Mouse (Mus musculus) limb, embryonic 12.5 days (tissue): Measurements from ENCODE around the gene Nans. TPM values are rescaled to one million over a fixed set of nuclear protein-coding genes. Genes with fewer than 3 reads are reported as not detected.

Source experiments
- ATAC-seq: fragments of 200-750 bp; cut with Nextera tagmentation; 2 replicates; pipeline ENCODE4 v1.8.0; 2017; ENCODE audit warnings: low read depth, moderate TSS enrichment; ENCODE audit not compliant: insufficient number of reproducible peaks, insufficient read depth, low FRiP score, low TSS enrichment
- H3K27ac ChIP-seq: fragments of 300-500 bp; sonication (generic); 2 replicates; pipeline ENCODE4 v1.5.1; 2016; ENCODE audit warnings: mild to moderate bottlenecking, moderate library complexity
- H3K27me3 ChIP-seq: fragments of 300-500 bp; sonication (generic); 2 replicates; pipeline ENCODE4 v1.6.1; 2016; ENCODE audit warnings: mild to moderate bottlenecking, moderate library complexity
- H3K36me3 ChIP-seq: fragments of 300-500 bp; sonication (generic); 2 replicates; pipeline ENCODE4 v1.6.1; 2016; ENCODE audit warnings: mild to moderate bottlenecking, moderate library complexity
- H3K4me1 ChIP-seq: fragments of 300-500 bp; sonication (generic); replicated peaks from 2 replicates; pipeline ENCODE4 v1.6.1; 2016
- H3K4me2 ChIP-seq: fragments of 300-500 bp; sonication (generic); 2 replicates; pipeline ENCODE4 v1.6.1; 2016; ENCODE audit warnings: mild to moderate bottlenecking, moderate library complexity
- H3K4me3 ChIP-seq: fragments of 300-500 bp; sonication (generic); replicated peaks from 2 replicates; pipeline ENCODE4 v1.5.1; 2016; ENCODE audit warnings: mild to moderate bottlenecking
- H3K9ac ChIP-seq: fragments of 300-500 bp; sonication (generic); replicated peaks from 2 replicates; pipeline ENCODE4 v1.6.1; 2016; ENCODE audit warnings: mild to moderate bottlenecking, moderate library complexity
- H3K9me3 ChIP-seq: fragments of 300-500 bp; sonication (generic); 2 replicates; pipeline ENCODE4 v1.6.1; 2016; ENCODE audit warnings: mild to moderate bottlenecking, moderate library complexity
- WGBS: fragments of 180-500 bp; shearing (Covaris S2); methylation state at CpG from one replicate; pipeline ENCODE4 v1.1.7; 2016; 5-methylcytosine and 5-hydroxymethylcytosine counted together
- polyA plus RNA-seq: library from polyadenylated mRNA; unstranded; fragments of >200 nt; fragmentation: Nextera tagmentation; extraction: Ambion mirVana; gene quantifications from 2 replicates; pipeline ENCODE4 v1.2.1, GENCODE M21; 2016

The Nans gene
- polyA plus RNA-seq, 1 experiment from 2014 or later, result 91.0 TPM

DNA sequence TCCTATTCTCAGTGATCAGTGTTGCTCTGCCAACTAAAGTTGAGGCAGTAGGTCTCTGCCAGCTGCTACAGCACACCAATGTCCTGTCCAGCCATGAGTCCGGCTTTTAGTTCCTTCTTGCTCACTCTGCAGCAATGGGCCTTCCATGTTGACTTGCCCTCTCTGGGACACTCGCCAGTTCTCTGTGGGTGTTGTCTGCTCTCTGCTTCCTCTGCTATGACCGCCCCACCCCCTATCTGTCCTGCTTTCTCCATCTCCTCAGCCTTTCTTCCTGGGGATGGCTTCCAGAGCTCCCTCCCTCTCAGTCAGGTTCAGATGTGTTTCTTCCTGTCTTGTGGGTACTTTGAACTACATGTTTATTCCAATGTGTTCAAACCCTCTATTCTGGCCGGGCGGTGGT, 1.7 kb upstream of the Nans start:
- H3K4me2 ChIP-seq, result no peak overlapping the region
- ATAC-seq, result no peak
- H3K9ac ChIP-seq, result no peak overlapping the region
- no peaks in the 10 kb centered on the region for H3K27me3 ChIP-seq
- no peak overlapping the region for H3K27ac ChIP-seq
- H3K9me3 ChIP-seq, result no peaks in the 10 kb centered on the region
- WGBS, result 94% methylated on average over 5 of the region's 5 CpGs
- H3K4me3 ChIP-seq, result no peak overlapping the region
- H3K36me3 ChIP-seq, result peaks cover 4% of the 10 kb centered on the region; the same call in 1 of the 2 replicates
- H3K4me1 ChIP-seq, result peaks cover 16% of the 10 kb centered on the region; the same call in 1 of the 2 replicates

DNA sequence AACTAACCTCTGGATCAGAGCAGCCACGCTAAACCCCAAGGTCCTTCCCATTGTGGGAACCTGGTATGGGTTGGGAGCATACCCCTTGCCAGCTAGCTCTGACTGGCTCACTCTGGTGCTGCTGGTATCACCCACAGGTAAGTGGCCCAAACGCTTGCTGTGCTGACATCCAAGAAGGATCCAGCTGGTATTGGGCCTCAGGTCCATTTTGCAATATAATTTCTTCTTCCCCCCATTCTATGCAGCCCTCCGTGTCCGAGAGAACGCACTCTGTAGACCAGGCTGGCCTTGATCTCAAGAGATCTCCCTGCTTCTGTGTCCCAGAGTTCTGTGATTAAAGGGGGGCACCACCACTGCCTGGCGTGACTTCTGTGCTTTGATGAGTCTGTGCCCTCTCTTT, 4.0 kb downstream of the Nans start:
- H3K4me3 ChIP-seq, result no peak overlapping the region
- no peaks in the 10 kb centered on the region for H3K27me3 ChIP-seq
- no peaks in the 10 kb centered on the region for H3K9me3 ChIP-seq
- H3K36me3 ChIP-seq, result peaks cover 49% of the 10 kb centered on the region
- 92% methylated on average over 6 of the region's 6 CpGs for WGBS
- ATAC-seq, result no peak
- no peak overlapping the region for H3K27ac ChIP-seq
- peaks cover 16% of the 10 kb centered on the region; the same call in 1 of the 2 replicates for H3K4me1 ChIP-seq
- no peak overlapping the region for H3K4me2 ChIP-seq
- H3K9ac ChIP-seq, result no peak overlapping the region

DNA sequence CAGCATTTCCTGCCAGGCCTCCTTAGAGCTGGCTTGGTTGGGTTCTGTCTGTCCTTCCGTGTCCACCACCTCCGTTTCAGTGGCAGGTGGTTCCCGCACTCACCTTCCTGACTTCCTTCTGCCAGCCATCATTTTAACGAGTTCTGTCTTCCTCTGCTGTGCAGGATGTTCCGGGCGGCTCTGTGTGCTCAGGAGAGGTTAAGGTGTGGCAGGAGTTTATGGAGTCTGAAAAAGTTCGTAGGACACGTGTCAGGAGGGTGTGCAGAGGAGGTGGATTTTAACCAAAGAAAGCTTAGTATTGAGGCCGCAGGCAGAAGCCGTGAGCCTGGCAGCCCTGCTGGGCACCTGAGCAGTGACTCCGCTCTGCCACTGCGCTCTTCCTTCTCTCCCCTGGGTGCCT, 6.5 kb downstream of the Nans start:
- 82% methylated on average over 12 of the region's 12 CpGs for WGBS
- no peak for ATAC-seq

DNA sequence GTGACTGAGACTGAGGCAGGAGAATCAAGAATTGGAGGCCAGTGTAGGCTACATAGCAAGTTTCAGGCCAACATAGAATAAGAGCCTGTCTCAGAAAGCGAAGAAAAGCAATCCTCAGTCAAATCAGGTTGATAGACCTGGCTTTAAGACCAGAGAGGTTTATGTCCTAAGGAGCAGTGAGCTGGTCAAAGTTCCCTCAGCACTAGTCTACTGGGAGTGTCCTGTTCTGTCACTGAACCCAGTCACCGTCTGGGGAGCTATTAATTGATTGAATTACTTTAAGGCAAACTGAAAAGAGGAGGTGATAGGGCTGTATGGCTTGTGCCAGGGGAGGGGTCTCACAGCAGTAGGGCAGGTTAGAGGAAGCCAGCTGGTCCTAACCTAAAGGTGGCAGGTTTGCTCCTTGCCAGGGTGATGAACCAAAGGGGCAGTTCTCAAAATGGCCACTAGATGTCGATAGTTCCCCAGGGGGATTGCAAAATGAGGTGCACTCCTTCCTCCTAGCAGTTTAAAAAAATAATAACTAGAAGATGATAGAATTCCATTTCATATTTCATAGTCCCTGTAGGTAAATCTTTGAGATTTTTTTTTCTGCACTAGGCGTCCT, 8.3 kb downstream of the Nans start:
- no peaks in the 10 kb centered on the region for H3K27me3 ChIP-seq
- 46% methylated on average over 4 of the region's 4 CpGs for WGBS
- no peak overlapping the region for H3K4me2 ChIP-seq
- H3K4me3 ChIP-seq, result no peak overlapping the region
- no peak overlapping the region for H3K9ac ChIP-seq
- no peaks in the 10 kb centered on the region for H3K9me3 ChIP-seq
- H3K36me3 ChIP-seq, result peaks cover 80% of the 10 kb centered on the region
- no peaks in the 10 kb centered on the region for H3K4me1 ChIP-seq
- no peak overlapping the region for H3K27ac ChIP-seq
- ATAC-seq, result 0 out of 2 replicates have a peak, but pooled peaks have one; percentile 24

More for the DNA sequence above, 6.5 kb downstream of the Nans start:
- H3K4me2 ChIP-seq, result no peak overlapping the region
- H3K27ac ChIP-seq, result no peak overlapping the region
- no peak overlapping the region for H3K9ac ChIP-seq
- no peaks in the 10 kb centered on the region for H3K9me3 ChIP-seq
- 0 out of 2 replicates have a peak, but pooled peaks cover 6% of the 10 kb centered on the region for H3K4me1 ChIP-seq
- no peak overlapping the region for H3K4me3 ChIP-seq
- H3K36me3 ChIP-seq, result peaks cover 66% of the 10 kb centered on the region
- H3K27me3 ChIP-seq, result no peaks in the 10 kb centered on the region

DNA sequence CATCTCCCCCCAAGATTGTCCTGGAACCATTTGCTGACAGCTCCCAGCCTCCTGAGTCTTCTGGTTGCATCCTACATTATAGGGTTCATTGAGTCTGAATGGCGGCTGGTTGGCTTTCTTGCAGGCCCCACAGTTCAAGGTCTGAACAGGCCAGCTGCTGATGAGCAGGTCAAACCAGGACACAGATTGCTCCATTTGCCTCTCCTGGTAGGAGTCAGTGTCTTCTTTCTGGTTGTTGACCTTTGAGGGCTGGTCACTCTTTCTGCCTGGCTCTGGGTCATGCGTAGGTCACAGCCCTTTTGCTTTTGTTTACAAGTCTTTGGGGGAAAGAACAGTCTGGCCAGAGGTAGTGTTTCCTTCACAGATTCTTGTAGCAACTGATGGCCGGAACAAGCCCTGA, 9.5 kb downstream of the Nans start:
- WGBS, result 75% methylated on average over 3 of the region's 3 CpGs
- H3K36me3 ChIP-seq, result peaks cover 79% of the 10 kb centered on the region

DNA sequence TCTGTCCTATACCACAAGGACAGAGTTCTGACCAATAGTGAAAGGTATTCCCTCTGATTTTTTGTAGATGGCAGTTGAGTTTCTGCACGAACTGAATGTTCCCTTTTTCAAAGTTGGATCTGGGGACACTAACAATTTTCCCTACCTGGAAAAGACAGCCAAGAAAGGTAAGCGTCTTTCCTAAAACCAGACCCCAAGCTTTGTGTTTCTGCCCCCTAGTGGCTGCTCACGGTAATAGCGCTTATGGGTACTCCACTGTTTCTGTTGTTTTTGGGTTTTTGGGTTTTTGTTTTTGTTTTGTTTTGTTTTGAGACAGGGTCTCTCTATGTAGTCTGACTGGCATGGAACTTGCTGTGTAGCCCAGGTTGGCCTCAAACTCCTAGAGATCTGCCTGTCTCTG, 9.9 kb downstream of the Nans start:
- Histone ChIP-seq H3K4me2 (no peak overlapping the region), H3K36me3 (peaks cover 78% of the 10 kb centered on the region)
- 17% methylated on average over 4 of the region's 4 CpGs for WGBS

More for the DNA sequence above, 9.5 kb downstream of the Nans start:
- ATAC-seq, result no peak
- Histone ChIP-seq H3K9ac (no peak overlapping the region), H3K9me3 (no peaks in the 10 kb centered on the region), H3K4me1 (no peaks in the 10 kb centered on the region), H3K4me3 (no peak overlapping the region), H3K27me3 (no peaks in the 10 kb centered on the region), H3K27ac (no peak overlapping the region), H3K4me2 (no peak overlapping the region)

DNA sequence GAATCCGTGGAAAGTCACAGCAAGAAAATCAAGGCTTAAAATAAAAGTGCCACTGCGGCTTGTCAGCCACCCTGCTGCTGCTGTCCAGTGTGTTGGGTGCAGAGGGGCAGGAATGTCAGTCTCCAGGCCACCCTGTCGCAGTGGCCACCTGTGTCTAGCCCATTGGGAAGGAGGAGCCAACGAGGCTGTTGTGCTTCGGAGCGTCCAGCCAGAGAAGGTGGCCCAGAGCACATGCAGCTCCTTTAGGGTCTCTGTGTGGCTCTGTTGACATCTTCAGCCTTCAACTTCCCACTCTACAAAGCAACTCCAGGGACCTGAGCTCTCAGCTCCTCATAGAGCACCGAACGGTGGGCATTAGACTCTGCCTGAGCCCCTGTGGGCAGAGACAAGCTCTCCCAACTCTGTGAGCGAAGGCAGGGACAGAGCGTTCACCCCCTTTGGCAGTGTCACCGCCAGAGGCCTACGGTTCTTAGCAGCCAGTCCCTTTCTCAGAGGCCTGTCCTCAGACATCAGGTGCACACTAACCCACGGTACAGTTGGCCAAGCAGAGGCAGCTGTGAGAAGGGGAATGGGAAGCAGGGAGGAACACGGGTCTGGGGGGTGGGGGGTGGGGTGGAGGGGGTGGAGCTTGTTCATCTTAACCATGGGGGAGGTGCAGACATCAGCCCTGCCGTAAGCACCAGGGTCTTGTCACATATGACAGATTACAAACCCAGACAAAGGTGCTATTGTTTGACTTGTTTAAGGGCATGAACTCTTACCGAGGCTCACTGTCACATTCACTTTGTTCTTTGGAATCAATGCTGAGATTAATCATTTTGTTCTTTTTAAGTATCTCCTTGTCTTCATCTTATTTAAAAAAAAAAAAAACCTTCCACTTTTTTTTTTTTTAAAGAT, 13.8 kb downstream of the Nans start:
- 79% methylated on average over 16 of the region's 16 CpGs for whole genome bisulfite sequencing
- H3K36me3 ChIP-seq, result peaks cover 58% of the 10 kb centered on the region
- no peaks in the 10 kb centered on the region for H3K9me3 ChIP-seq
- H3K27me3 ChIP-seq, result peaks cover 23% of the 10 kb centered on the region
- H3K4me2 ChIP-seq, result no peak overlapping the region
- ATAC-seq, result no peak
- H3K4me1 ChIP-seq, result peaks cover 7% of the 10 kb centered on the region; the same call in 1 of the 2 replicates
- H3K9ac ChIP-seq, result no peak overlapping the region
- H3K27ac ChIP-seq, result no peak overlapping the region
- H3K4me3 ChIP-seq, result no peak overlapping the region

More for the DNA sequence above, 9.9 kb downstream of the Nans start:
- Histone ChIP-seq H3K27me3 (no peaks in the 10 kb centered on the region), H3K9me3 (no peaks in the 10 kb centered on the region), H3K4me1 (no peaks in the 10 kb centered on the region), H3K9ac (no peak overlapping the region), H3K27ac (no peak overlapping the region), H3K4me3 (no peak overlapping the region)
- ATAC-seq, result no peak

DNA sequence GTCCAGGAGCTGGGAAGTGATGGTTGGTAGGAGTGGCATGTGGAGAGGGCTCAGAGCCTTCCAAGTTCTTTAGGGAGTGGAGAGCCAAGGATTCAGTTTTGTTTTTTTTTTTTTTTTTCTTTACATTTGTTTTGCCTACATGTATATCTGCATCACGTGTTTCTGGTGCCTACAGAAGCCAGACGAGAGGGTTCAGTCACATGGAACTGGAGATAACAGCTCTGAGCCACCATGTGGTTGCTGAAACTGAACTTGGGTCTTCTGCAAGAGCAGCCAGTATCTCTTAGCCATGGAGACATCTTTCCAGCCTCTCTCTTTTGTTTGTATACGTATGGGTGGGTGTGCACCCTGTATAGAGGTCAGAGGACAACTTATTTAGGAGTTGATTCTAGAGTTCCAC, 14.8 kb downstream of the Nans start:
- Histone ChIP-seq H3K4me3 (no peak overlapping the region), H3K4me2 (no peak overlapping the region), H3K27me3 (peaks cover 23% of the 10 kb centered on the region), H3K9me3 (no peaks in the 10 kb centered on the region), H3K36me3 (peaks cover 58% of the 10 kb centered on the region), H3K9ac (no peak overlapping the region), H3K4me1 (peaks cover 7% of the 10 kb centered on the region; the same call in 1 of the 2 replicates), H3K27ac (no peak overlapping the region)
- 86% methylated on average over 3 of the region's 3 CpGs for WGBS
- no peak for ATAC-seq

DNA sequence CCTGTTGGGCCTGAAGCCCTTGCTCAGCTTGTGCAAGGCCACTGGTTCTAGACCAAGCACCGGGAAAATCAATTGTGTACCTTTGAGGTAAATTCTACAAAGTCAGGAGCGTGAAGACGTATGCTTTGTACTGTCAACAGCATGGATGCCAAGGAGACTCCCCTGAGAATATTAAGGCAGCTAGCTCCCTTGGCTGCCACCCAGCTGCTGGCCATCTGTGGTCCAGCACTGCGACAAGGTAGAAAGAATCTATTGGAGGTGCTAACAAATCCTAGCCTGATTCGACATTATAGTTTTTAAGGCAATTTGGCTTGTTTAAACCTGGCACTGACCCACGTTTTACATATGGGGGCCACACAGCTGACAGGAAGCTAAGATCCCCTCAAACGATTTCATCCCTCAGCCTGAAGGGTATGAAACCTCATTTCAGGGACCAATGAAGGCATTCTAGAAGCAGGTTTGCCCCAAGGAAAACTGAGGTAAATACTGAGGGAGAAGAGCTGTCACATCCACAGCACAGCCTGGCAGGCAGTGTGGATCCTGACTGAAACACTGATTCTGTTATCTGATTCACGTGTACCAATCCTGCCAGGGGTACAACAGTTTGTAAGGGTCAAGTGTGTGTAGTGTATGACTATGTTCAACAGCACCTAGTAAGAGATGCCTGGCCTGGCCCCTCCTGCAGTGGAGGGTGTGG, 16.5 kb downstream of the Nans start:
- Histone ChIP-seq H3K4me1 (peaks cover 7% of the 10 kb centered on the region; the same call in 1 of the 2 replicates), H3K9me3 (no peaks in the 10 kb centered on the region), H3K4me2 (no peak overlapping the region), H3K9ac (no peak overlapping the region), H3K27me3 (peaks cover 23% of the 10 kb centered on the region), H3K36me3 (peaks cover 42% of the 10 kb centered on the region), H3K27ac (no peak overlapping the region), H3K4me3 (no peak overlapping the region)
- ATAC-seq, result no peak
- 68% methylated on average over 8 of the region's 8 CpGs for WGBS

DNA sequence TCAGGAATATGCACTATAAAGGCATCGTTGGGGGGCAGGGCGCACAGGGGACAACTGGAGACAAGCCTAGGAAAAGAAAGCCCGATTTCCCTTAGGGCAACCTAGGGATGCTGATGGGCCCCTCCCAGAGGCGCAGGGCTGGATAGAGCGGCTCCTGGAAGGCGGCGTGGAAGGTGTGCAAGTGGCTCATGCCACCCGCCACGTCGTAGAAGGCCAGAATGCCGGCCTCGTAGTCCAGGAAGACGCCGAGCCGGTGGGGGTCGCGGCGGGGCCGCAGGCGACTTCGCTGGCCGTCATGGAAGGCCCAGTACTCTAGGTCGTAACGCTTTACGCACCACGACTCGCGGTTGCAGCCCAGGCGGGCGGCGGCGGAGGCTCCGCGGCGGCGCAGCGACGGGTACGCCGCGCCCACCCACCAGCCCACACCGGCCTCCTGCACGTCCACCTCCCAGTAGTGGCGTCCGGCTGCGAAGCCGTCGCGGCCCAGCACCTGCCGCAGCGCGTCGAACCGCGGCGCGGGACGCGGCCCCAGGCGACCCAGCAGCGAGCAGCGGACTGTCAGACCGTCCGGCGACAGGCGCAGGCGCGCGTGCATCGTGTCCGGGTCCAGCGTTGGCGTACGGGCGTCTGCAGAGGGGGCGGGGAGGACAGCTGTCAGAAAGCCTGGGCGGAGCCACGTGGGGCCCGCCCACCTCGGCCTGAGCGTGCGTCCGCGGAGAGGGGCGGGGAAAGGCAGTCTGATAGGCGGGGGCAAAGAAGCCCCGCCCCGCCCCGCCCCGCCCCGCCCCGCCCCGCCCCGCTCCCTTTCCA, 18.0 kb downstream of the Nans start:
- under 1% methylated on average over 94 of the region's 94 CpGs for WGBS
- Histone ChIP-seq H3K36me3 (peaks cover 27% of the 10 kb centered on the region), H3K9me3 (no peaks in the 10 kb centered on the region)

More for the DNA sequence above, 18.0 kb downstream of the Nans start:
- peak overlapping the region; percentile 66 for H3K4me3 ChIP-seq
- no peak overlapping the region for H3K27ac ChIP-seq
- peaks cover 23% of the 10 kb centered on the region for H3K27me3 ChIP-seq
- ATAC-seq, result peak; percentile 90
- H3K4me2 ChIP-seq, result peak overlapping the region; percentile 90
- H3K9ac ChIP-seq, result peak overlapping the region; percentile 45
- peaks cover 7% of the 10 kb centered on the region; the same call in 1 of the 2 replicates for H3K4me1 ChIP-seq
